7 mouse cellular contexts compared by ENCODE assay signal in genomic region chr19:22915868-22916642, GRCm38 (mm10).
A peak's percentile ranks its signal among the peaks of the same experiment; 100 is the strongest.
DNase-seq lines count a peak whose midpoint lies in the region; ATAC-seq and TF ChIP-seq lines count a peak whose summit lies in the region.

No protein-coding gene starts in this region.

- peaks cover 8% of the 10 kb centered on the region; the same call in 1 of the 2 replicates for H3K4me1 ChIP-seq in embryonic facial prominence, embryonic 12.5 days
- 0 out of 2 replicates have a peak, but pooled peaks cover 7% of the 10 kb centered on the region for H3K4me1 ChIP-seq in limb, embryonic 12.5 days (replicated peaks)
- H3K4me1 ChIP-seq in midbrain, embryonic 15.5 days: peaks cover 4% of the 10 kb centered on the region; the same call in 1 of the 2 replicates
- H3K4me1 ChIP-seq in spleen, adult 2 months (ENCODE audit: control insufficient read depth, insufficient read depth, insufficient read length): no peaks in the 10 kb centered on the region

- no peak for TF ChIP-seq POLR2A in spleen, adult 2 months (IDR thresholded peaks at IDR 0.05; ENCODE audit: low read depth, low read length)

- TF ChIP-seq CTCF in spleen, adult 2 months (IDR thresholded peaks at IDR 0.05; ENCODE audit: extremely low read depth, insufficient read depth, insufficient read length, insufficient replicate concordance): peak; percentile 62; the same call in 1 of the 2 replicates

- DNase-seq in adrenal gland, postnatal 25 days: peak; percentile 75
- DNase-seq in heart, adult 8-10 months (ENCODE audit: low spot score): peak; percentile 91
- DNase-seq in kidney, adult 8-10 months: peak; percentile 82 to 91
- DNase-seq in spleen, adult 2 months (ENCODE audit: low read depth in 1 of 2, low spot score in 2 of 2): peak; percentile 15 to 33

- H3K9me3 ChIP-seq in embryonic facial prominence, embryonic 12.5 days: no peaks in the 10 kb centered on the region
- H3K9me3 ChIP-seq in limb, embryonic 12.5 days: no peaks in the 10 kb centered on the region
- no peaks in the 10 kb centered on the region for H3K9me3 ChIP-seq in midbrain, embryonic 15.5 days

- H3K9ac ChIP-seq in embryonic facial prominence, embryonic 12.5 days: no peak overlapping the region
- H3K9ac ChIP-seq in limb, embryonic 12.5 days (replicated peaks): no peak overlapping the region; the same call in 1 of the 2 replicates
- H3K9ac ChIP-seq in midbrain, embryonic 15.5 days: no peak overlapping the region

- ATAC-seq in embryonic facial prominence, embryonic 12.5 days (ENCODE audit: insufficient number of reproducible peaks, insufficient read depth, low FRiP score, low TSS enrichment): no peak; the same call in 1 of the 2 replicates
- ATAC-seq in limb, embryonic 12.5 days (ENCODE audit: insufficient number of reproducible peaks, insufficient read depth, low FRiP score, low TSS enrichment, low read depth): no peak; the same call in 1 of the 2 replicates
- ATAC-seq in midbrain, embryonic 15.5 days (replicated peaks): peak; percentile 82

- no peaks in the 10 kb centered on the region for H3K27me3 ChIP-seq in embryonic facial prominence, embryonic 12.5 days
- peaks cover 3% of the 10 kb centered on the region; the same call in 1 of the 2 replicates for H3K27me3 ChIP-seq in limb, embryonic 12.5 days
- no peaks in the 10 kb centered on the region for H3K27me3 ChIP-seq in midbrain, embryonic 15.5 days (replicated peaks)
- no peaks in the 10 kb centered on the region for H3K27me3 ChIP-seq in spleen, adult 2 months (ENCODE audit: control insufficient read depth, insufficient read depth, low read length)

- 23% methylated on average over 16 of the region's 16 CpGs for WGBS in embryonic facial prominence, embryonic 12.5 days
- 23% methylated on average over 16 of the region's 16 CpGs for WGBS in limb, embryonic 12.5 days
- 22% methylated on average over 16 of the region's 16 CpGs for WGBS in midbrain, embryonic 15.5 days
- WGBS in spleen, adult 2 months: 30% methylated on average over 16 of the region's 16 CpGs

- peak overlapping the region; percentile 17 for H3K4me3 ChIP-seq in embryonic facial prominence, embryonic 12.5 days
- H3K4me3 ChIP-seq in limb, embryonic 12.5 days (replicated peaks): peak overlapping the region; percentile 34
- H3K4me3 ChIP-seq in midbrain, embryonic 15.5 days: peak overlapping the region; percentile 29
- H3K4me3 ChIP-seq in spleen, adult 2 months (ENCODE audit: extremely low read depth, insufficient read depth, insufficient read length): no peak overlapping the region

- H3K36me3 ChIP-seq in embryonic facial prominence, embryonic 12.5 days: no peaks in the 10 kb centered on the region
- no peaks in the 10 kb centered on the region for H3K36me3 ChIP-seq in limb, embryonic 12.5 days
- H3K36me3 ChIP-seq in midbrain, embryonic 15.5 days (replicated peaks): no peaks in the 10 kb centered on the region
- H3K36me3 ChIP-seq in spleen, adult 2 months (ENCODE audit: control insufficient read depth, insufficient read depth, low read length): no peaks in the 10 kb centered on the region

- H3K4me2 ChIP-seq in embryonic facial prominence, embryonic 12.5 days (replicated peaks): peak overlapping the region; percentile 49
- H3K4me2 ChIP-seq in limb, embryonic 12.5 days: peak overlapping the region; percentile 59
- peak overlapping the region; percentile 55 for H3K4me2 ChIP-seq in midbrain, embryonic 15.5 days

- H3K27ac ChIP-seq in embryonic facial prominence, embryonic 12.5 days: peak overlapping the region; percentile 37; the same call in 1 of the 2 replicates
- H3K27ac ChIP-seq in limb, embryonic 12.5 days: no peak overlapping the region
- peak overlapping the region; percentile 30 for H3K27ac ChIP-seq in midbrain, embryonic 15.5 days
- H3K27ac ChIP-seq in spleen, adult 2 months (ENCODE audit: insufficient read depth, low read length): no peak overlapping the region

Comparison
In these comparisons a context has a peak if more than half of its experiments do, and no peak if none do; other contexts are left out.
1. DNase-seq: peak in every context shown above with its lines; median percentile 91 in heart, adult 8-10 months; 86 in kidney, adult 8-10 months; 75 in adrenal gland, postnatal 25 days; 24 in spleen, adult 2 months.
2. H3K27ac ChIP-seq: peak in embryonic facial prominence, embryonic 12.5 days (single experiment) and midbrain, embryonic 15.5 days (single experiment); none in limb, embryonic 12.5 days (single experiment) and spleen, adult 2 months (single experiment).
3. Peak in every context shown above with its lines, with median percentiles within 50 percentile points of each other: H3K4me2 ChIP-seq.